Mouse (Mus musculus) bone marrow macrophage, adult 2 months (primary cell): ENCODE data around the gene Mrgprf. TPM values are rescaled to one million over a fixed set of nuclear protein-coding genes. Genes with fewer than 3 reads are reported as not detected.

Experiments used
- H3K27ac ChIP-seq: 2 replicates; pipeline ENCODE4 v1.5.1; 2012; ENCODE audit warnings: low read depth, low read length; ENCODE audit not compliant: insufficient read depth
- H3K4me1 ChIP-seq: 2 replicates; pipeline ENCODE4 v1.6.1; 2012; ENCODE audit warnings: low read length; ENCODE audit not compliant: control insufficient read depth, insufficient read depth
- H3K4me3 ChIP-seq: 2 replicates; pipeline ENCODE4 v1.5.1; 2012; ENCODE audit warnings: mild to moderate bottlenecking, low read length, moderate library complexity; ENCODE audit not compliant: insufficient read depth
- CTCF ChIP-seq: IDR thresholded peaks from 2 replicates; pipeline ENCODE4 v1.5.1; 2012; ENCODE audit warnings: low read depth, mild to moderate bottlenecking, low read length, moderate library complexity
- POLR2A ChIP-seq: IDR thresholded peaks from 2 replicates; pipeline ENCODE4 v1.6.1; 2012; ENCODE audit warnings: mild to moderate bottlenecking, low read depth, low read length, borderline replicate concordance
- polyA plus RNA-seq: library from polyadenylated mRNA; stranded (reverse); fragments of >200 nt; gene quantifications from 2 replicates; pipeline ENCODE4 v1.2.4, GENCODE M21; 2012; ENCODE audit not compliant: missing spikeins, insufficient read depth, insufficient read length

The Mrgprf gene
- not detected in 2 replicates for polyA plus RNA-seq

DNA sequence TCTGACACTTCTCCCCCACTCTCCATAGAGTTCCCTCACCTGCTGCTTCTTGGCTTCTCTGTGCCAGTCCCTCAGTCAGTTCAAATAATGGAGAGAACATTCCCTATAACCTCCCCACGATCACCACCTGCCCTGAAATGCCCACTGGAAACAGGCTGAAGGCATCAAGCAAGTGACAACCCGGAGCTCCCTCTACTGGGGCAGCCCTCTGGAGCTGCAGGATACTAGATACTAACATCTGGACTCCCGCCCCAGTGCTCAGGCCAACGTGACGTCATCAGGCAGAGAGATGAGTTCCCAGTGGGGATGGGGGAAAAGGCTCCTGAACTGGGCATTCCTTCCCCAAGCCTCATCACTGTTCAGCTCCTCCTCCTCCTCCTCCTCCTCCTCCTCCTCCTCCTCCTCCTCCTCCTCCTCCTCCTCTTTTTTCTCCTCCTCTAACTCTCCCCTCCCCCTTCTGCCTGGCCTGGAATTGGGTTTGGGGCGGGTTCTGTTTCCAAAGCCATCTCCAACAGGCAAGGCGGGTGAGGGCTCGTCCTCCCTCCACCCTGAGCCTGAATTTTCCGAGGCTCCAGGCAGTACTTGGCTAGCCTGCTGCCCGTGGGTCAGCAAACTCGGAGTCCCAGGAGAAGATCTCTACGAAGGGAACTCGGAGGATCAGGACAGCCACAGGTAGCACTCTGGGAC is at the start of gene Mrgprf:
Gene Mrgprf, plus strand, starts transcription at position 508 of the 687 bp plus-strand sequence.
- no peak within 1 kb of the TSS for H3K4me3 ChIP-seq
- H3K4me1 ChIP-seq = no peaks in the 10 kb centered on the region
- no peak for TF ChIP-seq CTCF
- no peak for TF ChIP-seq POLR2A
- no peak within 1 kb of the TSS for H3K27ac ChIP-seq

- H3K27ac ChIP-seq = no peak overlapping the region
- TF ChIP-seq POLR2A = no peak
- TF ChIP-seq CTCF = no peak; the same call in 1 of the 2 replicates
- H3K4me1 ChIP-seq = no peaks in the 10 kb centered on the region
- H3K4me3 ChIP-seq = no peak overlapping the region
These were observed 47.7 kb upstream of the Mrgprf start for GRCm38 (mm10) chr7:145252715-145253476.

DNA sequence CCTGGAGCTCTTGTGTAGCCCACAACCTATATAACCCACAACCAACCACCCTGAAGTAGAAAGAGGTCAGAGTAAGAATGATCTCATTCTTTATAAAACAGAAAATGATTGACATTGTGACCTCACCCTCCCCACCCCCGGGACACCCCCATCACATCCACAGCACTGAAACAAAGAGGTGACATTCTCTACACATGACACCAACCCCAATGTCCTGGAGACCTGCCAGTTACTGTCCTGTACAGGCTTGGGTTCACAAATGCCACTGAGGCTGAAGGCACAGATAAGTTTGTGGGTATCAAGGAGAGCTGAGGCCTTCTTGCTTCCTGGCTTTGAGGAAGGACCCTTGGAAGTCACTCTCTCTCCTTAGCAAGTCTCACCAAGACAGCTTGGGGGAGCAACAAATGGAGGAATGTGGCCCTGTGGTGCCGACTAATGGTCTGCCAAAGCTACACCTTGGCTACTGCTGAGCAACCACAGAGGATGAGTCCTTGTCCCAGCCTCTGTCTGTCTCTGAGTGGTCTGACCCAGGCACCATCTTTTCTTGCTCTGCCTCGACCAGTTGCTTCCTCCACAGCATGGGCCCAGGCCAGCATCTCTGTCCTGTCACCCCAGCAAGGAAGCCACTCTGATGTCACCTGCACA is 46.5 kb upstream of the Mrgprf start:
- TF ChIP-seq POLR2A = no peak
- TF ChIP-seq CTCF = no peak
- Histone ChIP-seq H3K27ac (no peak overlapping the region), H3K4me3 (no peak overlapping the region), H3K4me1 (no peaks in the 10 kb centered on the region)

DNA sequence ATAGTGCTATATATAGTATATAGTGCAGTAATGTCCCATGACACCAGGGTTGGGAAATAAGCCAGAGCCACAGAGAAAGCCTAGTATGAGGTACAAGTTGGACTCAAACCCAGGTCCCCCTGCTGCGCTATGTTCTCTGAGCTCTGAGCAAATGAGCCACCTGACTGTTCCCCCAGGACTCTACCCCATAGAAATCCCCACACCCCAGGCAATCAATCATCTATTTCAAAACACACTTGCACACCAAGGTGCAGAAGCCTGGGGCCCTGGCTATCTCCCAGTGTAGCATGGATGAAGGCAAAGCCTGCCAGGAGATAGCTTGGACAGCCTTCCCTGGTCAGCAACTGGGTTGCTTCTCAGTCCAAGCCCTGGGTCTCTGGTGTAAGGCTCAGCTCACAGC is 44.5 kb upstream of the Mrgprf start:
- TF ChIP-seq CTCF (no peak), POLR2A (no peak)
- Histone ChIP-seq H3K27ac (no peak overlapping the region), H3K4me3 (no peak overlapping the region), H3K4me1 (no peaks in the 10 kb centered on the region)

- H3K27ac ChIP-seq = no peak overlapping the region
- peaks cover 7% of the 10 kb centered on the region for H3K4me1 ChIP-seq
- TF ChIP-seq CTCF (no peak), POLR2A (no peak)
- no peak overlapping the region for H3K4me3 ChIP-seq
These were observed 36.4 kb upstream of the Mrgprf start for GRCm38 (mm10) chr7:145264202-145264601.

- TF ChIP-seq CTCF (no peak), POLR2A (no peak)
- Histone ChIP-seq H3K4me3 (no peak overlapping the region), H3K27ac (no peak overlapping the region), H3K4me1 (peaks cover 8% of the 10 kb centered on the region)
These were observed 34.6 kb upstream of the Mrgprf start for GRCm38 (mm10) chr7:145266011-145266410.

GRCm38 (mm10) chr7:145268890-145269289 is 31.7 kb upstream of the Mrgprf start:
- Histone ChIP-seq H3K27ac (no peak overlapping the region), H3K4me3 (no peak overlapping the region), H3K4me1 (peaks cover 10% of the 10 kb centered on the region)
- TF ChIP-seq CTCF (no peak), POLR2A (no peak)

DNA sequence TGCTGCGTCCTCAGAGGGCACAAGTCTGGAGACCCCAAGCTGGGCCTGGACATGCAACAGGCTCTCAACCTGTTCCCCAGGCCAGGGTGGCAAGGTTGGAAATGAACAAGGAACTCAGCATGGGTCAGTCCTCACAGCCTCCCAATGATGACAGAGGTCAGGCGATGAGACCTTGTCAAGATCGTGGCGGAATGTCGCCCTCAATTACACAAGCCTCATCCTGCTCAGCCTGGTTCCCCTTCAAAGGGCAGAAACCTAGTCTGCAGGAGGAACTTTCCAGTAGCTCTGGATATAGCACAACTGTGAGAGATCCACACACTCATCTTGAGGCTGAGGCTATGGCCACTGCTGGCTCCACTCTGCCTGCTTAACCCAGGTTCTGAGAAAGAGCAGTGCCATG is 29.7 kb upstream of the Mrgprf start:
- peaks cover 6% of the 10 kb centered on the region for H3K4me1 ChIP-seq
- H3K27ac ChIP-seq = no peak overlapping the region
- H3K4me3 ChIP-seq = no peak overlapping the region
- TF ChIP-seq CTCF (no peak), POLR2A (no peak)

DNA sequence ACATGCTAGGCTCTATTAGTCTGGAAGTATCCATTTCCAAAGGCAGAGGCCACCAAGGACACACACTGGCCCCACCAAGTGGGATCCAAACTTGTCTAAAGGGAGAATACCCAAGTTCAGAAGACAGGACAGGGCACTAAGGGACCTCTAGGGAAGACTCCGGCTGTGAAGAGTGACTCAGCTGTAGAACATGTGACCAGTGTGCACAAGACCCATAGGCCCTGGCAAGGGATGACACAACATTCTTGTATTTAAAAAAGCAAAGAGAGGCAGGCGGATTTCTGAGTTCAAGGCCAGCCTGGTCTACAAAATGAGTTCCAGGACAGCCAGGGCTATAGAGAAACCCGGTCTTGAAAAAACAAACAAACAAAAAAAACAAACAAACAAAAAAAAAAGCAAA is 25.1 kb upstream of the Mrgprf start:
- Histone ChIP-seq H3K4me3 (no peak overlapping the region), H3K4me1 (peaks cover 14% of the 10 kb centered on the region), H3K27ac (no peak overlapping the region)
- TF ChIP-seq CTCF (no peak), POLR2A (no peak)

DNA sequence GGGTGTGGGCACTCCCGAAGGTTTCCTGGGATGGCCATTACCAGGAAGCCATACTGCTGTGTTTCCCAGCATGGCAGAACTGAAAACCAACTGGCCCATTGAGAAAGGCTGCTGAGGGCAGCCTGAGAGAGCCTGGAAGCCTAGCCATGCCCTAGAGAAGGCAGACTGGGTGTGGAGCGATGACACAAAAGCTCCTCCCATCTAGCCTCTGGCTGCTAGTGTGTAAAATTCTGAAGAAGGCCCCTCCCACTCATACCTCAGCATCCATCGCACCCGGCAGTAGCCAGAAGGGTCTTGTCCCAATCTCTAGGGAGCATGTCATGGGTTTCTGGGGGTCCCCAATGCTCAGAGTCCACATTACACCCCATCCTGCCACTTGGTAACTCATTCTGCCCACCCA is 19.2 kb upstream of the Mrgprf start:
- H3K27ac ChIP-seq = no peak overlapping the region
- TF ChIP-seq CTCF (no peak), POLR2A (no peak)
- no peak overlapping the region for H3K4me3 ChIP-seq
- peaks cover 32% of the 10 kb centered on the region for H3K4me1 ChIP-seq
